Mouse (Mus musculus) c-Kit-positive CD71-negative TER-119-negative erythroid progenitor cells, embryonic 14.5 days (primary cell): Measurements from ENCODE around the gene Fbxl12.
"Not testable (repeated sequence)": the region's sequence is repeated elsewhere in the genome, so short reads cannot be mapped to it uniquely, and the experiment has no call there.

Experiments
- DNase-seq: peaks from one replicate; pipeline ENCODE4 v3.0.0-alpha.2; 2013; ENCODE audit warnings: low read depth

Gene Fbxl12

GRCm38 (mm10) chr9:20651602-20652259 lies 7.2 kb upstream of the Fbxl12 start, which contains the start of gene Pin1:
Pin1 (plus strand) TSS chr9:20652095.
- DNase-seq = peak; percentile 98

DNA sequence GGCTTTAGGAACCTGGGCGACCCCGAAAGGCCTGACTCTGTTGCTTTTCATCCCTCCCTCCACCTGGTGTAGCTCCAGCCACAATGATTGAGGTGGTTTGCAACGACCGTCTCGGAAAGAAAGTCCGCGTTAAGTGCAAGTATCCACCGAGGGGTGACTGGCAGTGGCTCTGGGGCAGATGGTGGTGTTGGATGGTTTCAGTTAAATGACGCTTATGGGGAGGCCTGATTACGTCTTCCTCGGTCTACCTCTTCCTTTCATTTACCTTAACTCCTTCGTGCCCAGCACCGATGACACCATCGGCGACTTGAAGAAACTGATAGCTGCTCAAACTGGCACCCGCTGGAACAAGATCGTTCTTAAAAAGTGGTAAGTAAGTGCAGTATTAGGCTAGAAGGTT lies 554 bp upstream of the Fbxl12 start:
- DNase-seq = no peak

- DNase-seq = no peak
Observed at GRCm38 (mm10) chr9:20643781-20644180, 786 bp downstream of the Fbxl12 start.

- DNase-seq = peak; percentile 83
Observed at GRCm38 (mm10) chr9:20642896-20643466, 1.6 kb downstream of the Fbxl12 start.

GRCm38 (mm10) chr9:20642101-20642895 lies 2.3 kb downstream of the Fbxl12 start, which contains the start of gene Ubl5:
Ubl5 (plus strand) TSS chr9:20642878.
- peak; percentile 90 for DNase-seq

DNA sequence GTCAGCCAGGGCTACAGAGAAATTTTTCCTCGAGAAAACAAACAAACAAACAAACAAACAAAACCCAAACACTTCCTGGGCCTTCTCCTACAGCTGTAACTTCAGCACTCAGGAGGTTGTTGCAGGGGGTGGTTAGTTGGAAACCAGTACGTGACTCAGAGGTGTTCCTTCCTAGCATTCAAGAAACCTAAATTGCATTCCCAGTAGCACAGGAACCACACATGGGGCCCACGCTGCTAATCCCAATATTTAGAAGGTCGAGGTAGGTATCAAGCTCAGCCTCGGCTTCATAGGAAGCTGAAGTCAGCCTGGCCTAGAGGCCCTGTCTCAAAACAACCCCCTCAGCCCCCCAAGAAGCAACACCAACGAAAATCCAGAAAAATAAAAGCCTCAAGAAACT lies 3.1 kb downstream of the Fbxl12 start:
- DNase-seq = no peak

- no peak for DNase-seq
Observed at GRCm38 (mm10) chr9:20639486-20639885, 5.1 kb downstream of the Fbxl12 start.

DNA sequence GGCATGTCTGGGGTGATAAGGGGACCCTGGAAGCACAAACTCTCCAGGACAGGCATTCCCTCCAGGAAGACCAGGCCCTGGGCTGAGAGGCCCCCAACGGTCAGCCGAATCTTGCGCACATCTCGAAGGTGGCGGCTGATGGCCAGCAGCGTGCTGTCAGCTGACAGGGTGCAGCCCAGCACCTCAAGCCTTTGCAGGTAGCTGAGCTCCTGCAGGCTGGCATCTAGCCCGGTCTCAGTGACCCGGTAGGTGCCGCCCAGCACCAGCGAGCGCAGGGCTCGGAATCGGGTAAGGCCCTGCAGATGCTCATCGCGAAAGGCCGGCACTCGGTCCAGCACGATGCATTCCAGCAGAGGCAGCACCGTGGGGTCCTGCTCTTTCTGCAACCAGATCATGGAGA lies 6.0 kb downstream of the Fbxl12 start:
- no peak for DNase-seq

DNA sequence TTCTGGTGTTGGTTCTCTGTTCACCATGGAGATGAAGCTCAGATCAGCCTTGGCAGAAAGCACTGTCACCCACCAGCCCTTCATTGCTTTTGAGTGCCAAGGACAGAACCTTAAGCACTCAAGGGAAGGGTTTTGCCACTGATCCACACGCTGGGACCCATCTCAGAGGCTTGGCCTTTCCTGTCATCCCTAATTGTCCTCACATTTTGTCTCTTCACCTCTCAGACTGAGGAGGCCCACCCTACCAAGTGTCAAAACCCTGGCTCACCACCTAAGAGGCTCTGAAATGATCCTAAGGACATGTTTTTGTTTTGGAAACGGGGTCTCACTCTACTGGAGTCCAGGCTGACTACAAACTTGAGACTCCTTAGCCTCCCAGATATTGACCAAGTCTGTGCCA lies 7.8 kb downstream of the Fbxl12 start:
- DNase-seq = no peak

- no peak for DNase-seq
Observed at GRCm38 (mm10) chr9:20636256-20636655, 8.3 kb downstream of the Fbxl12 start.

- not testable (repeated sequence) for DNase-seq
Observed at GRCm38 (mm10) chr9:20635676-20636075, 8.9 kb downstream of the Fbxl12 start.

GRCm38 (mm10) chr9:20631332-20631731 lies 13.2 kb downstream of the Fbxl12 start:
- DNase-seq = no peak

DNA sequence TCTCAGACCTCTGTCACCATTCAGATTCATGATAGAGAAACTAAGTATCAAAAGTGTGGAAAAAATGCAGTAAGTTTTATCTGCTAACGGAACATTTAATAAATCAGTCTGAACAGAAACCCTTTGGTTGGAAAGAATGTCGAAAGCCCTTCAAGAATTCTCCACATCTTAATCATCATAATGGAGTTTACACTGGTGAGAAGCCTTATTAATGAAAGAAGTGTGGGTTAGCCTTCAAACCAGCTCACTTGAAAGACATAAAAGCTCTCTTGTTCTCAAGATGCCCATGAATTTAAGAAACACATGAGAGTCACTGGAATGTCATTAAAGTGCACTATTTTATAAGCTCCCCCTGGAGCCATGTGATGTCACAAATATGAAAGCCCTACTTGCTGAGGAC lies 27.9 kb downstream of the Fbxl12 start:
- no peak for DNase-seq

GRCm38 (mm10) chr9:20611976-20612375 lies 32.6 kb downstream of the Fbxl12 start:
- no peak for DNase-seq

DNA sequence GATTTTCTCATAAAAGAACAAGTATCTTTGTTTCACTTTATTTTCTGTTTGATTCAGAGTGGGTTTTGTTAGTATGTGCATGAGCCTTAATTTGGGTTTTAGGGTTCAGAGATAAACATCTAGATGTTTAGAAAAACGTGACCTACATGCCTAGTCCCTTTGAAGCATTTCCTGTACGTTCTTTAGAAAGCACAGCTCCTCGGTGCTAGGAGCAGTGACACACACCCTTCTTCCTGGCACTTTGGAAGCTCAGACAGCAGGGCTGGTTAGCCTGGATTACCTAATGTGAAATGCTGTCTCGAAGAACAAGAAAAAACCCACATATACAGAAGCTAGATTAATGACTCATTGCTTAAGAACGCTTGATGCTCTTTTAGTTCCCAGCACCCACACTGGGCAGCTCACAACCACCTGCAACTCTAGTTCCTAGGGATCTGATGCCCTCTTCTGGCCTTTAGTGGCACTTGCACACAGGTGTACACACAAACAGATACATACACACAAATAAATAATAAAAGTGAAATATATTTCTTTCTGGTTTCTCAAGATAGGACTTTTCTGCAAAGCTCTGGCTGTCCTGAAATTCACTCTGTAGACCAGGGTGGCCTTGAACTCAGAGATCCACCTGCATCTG lies 34.6 kb downstream of the Fbxl12 start:
- no peak for DNase-seq

- DNase-seq = peak; percentile 80
Observed at GRCm38 (mm10) chr9:20607100-20607974, 37.2 kb downstream of the Fbxl12 start.

GRCm38 (mm10) chr9:20606269-20606668 lies 38.3 kb downstream of the Fbxl12 start:
- no peak for DNase-seq

DNA sequence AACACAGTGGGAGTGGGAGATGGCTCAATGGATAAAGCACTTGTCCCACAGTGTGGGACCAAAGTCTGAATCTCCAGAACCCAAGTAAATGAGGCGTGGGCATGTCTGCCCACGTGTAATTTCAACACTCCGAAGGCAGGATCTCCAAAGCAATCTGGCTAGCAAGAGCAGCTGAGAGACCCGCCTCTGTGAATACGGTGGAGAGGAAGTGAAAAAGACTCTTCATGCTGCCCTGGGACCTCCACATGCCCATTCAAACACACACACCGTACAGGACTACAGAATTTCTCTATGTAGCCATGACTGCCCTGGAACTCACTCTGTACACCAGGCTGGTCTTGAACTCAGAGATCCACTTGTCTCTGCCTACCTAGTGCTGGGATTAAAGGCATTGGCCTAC lies 43.3 kb downstream of the Fbxl12 start:
- DNase-seq = no peak

DNA sequence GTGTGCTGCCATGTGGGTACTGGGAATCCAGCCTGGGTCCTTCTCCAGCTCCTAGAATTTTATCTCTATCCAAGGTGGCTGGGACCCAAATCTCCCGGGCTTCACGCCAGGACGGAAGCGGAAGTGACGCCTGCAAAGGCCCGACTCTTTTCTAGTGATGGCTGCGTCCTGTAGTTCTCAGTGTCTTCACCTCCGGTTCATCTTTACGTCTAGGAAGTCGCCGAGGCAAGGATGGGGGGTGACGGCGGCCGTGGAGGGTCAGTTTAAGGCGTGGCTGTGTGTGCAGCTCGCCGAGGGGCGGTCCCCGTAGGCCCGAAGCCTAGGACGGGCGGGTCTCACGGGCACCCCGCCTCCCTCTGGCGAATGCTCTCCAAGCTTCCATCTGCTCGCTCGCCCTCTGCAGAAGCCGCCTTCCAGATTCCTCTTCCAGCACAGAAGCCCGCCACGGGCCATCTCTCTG lies 63.4 kb downstream of the Fbxl12 start, which contains the start of gene Zfp846:
TSS of gene Zfp846 (plus strand) at position 117 of the 460 bp plus-strand sequence.
- peak; percentile 84 for DNase-seq

DNA sequence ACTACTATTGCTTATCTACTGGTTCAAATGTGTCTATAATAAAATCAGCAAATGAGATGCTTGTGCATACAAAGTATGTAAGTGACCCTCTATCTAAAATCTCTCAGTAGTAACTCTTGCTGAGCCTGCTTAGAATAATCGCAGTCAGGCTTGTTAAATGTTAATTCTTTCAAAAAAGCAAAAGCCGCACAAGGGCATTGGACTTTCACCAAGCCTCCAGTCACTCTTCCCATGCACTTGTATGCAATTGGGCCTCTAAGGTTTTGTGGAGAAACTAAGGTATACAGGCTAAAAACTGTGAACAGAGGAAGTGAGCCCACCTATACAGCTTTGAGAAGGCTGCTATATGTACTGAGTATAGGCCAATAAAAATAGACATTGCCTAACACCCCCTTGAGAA lies 68.0 kb downstream of the Fbxl12 start:
- no peak for DNase-seq

DNA sequence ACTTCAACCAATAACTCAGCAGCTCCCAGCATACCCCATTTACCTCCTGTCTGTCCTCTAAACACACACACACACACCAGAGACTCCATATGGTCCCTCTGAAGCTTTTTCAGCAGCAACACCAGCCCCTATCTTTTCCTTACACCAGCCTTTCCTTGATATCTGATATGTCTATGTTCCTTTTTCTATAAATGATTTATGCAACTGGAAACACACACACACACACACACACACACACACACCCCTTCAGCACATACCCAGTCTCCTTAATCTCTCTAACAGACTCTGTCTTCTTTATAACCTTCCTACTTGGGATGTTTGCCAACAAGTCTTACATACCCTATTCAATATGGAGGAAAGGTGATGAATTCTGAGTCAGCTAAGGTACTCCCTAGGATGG lies 73.5 kb downstream of the Fbxl12 start:
- no peak for DNase-seq
